Mouse (Mus musculus): ENCODE data around the gene Itch. TPM values are rescaled to one million over a fixed set of nuclear protein-coding genes. Genes with fewer than 3 reads are reported as not detected.
"Not testable (repeated sequence)": the region's sequence is repeated elsewhere in the genome, so short reads cannot be mapped to it uniquely, and the experiment has no call there.

Itch gene
- polyA plus RNA-seq, 1 experiment from 2014 or later, result 38.7 TPM

- H3K9ac ChIP-seq (ENCODE audit: low read depth, low read length), result no peak overlapping the region
- no peak for ATAC-seq (replicated peaks; ENCODE audit: low FRiP score)
- H3K27ac ChIP-seq (ENCODE audit: low read depth, low read length), result no peak overlapping the region
- no peaks in the 10 kb centered on the region for H3K27me3 ChIP-seq (replicated peaks; ENCODE audit: control insufficient read depth, insufficient read depth, low read length)
- H3K4me2 ChIP-seq, result peak overlapping the region; percentile 61
- H3K36me3 ChIP-seq (ENCODE audit: control insufficient read depth, insufficient read depth, low read length), result peaks cover 8% of the 10 kb centered on the region; the same call in 1 of the 2 replicates
- WGBS, result 56% methylated on average over 4 of the region's 4 CpGs
- no peak for DNase-seq (ENCODE audit: low spot score)
- peak overlapping the region; percentile 4; the same call in 1 of the 2 replicates for H3K4me3 ChIP-seq (ENCODE audit: low read depth, low read length)
- peaks cover 19% of the 10 kb centered on the region for H3K4me1 ChIP-seq (replicated peaks; ENCODE audit: control insufficient read depth, insufficient read depth, low read length)
- no peaks in the 10 kb centered on the region for H3K9me3 ChIP-seq (ENCODE audit: control insufficient read depth, low read length)
These were observed 1.8 kb downstream of the Itch start for GRCm38 (mm10) chr2:155135092-155135491.

- no peak overlapping the region for H3K27ac ChIP-seq (ENCODE audit: low read depth, low read length)
- no peaks in the 10 kb centered on the region for H3K9me3 ChIP-seq (ENCODE audit: control insufficient read depth, low read length)
- peaks cover 12% of the 10 kb centered on the region; the same call in 1 of the 2 replicates for H3K36me3 ChIP-seq (ENCODE audit: control insufficient read depth, insufficient read depth, low read length)
- no peak overlapping the region for H3K4me3 ChIP-seq (ENCODE audit: low read depth, low read length)
- no peak overlapping the region for H3K9ac ChIP-seq (ENCODE audit: low read depth, low read length)
- H3K4me1 ChIP-seq (replicated peaks; ENCODE audit: control insufficient read depth, insufficient read depth, low read length), result peaks cover 19% of the 10 kb centered on the region
- DNase-seq (ENCODE audit: low spot score) (no peak), ATAC-seq (replicated peaks; ENCODE audit: low FRiP score) (no peak)
- peak overlapping the region; percentile 61 for H3K4me2 ChIP-seq
- H3K27me3 ChIP-seq (replicated peaks; ENCODE audit: control insufficient read depth, insufficient read depth, low read length), result no peaks in the 10 kb centered on the region
- 55% methylated on average over 1 of the region's 1 CpGs for WGBS
These were observed 2.2 kb downstream of the Itch start for GRCm38 (mm10) chr2:155135534-155135933.

- 86% methylated on average over 5 of the region's 5 CpGs for WGBS
- no peak overlapping the region for H3K4me3 ChIP-seq (ENCODE audit: low read depth, low read length)
- ATAC-seq (replicated peaks; ENCODE audit: low FRiP score), result no peak
- no peak overlapping the region for H3K4me2 ChIP-seq
- no peak overlapping the region for H3K9ac ChIP-seq (ENCODE audit: low read depth, low read length)
- H3K9me3 ChIP-seq (ENCODE audit: control insufficient read depth, low read length), result no peaks in the 10 kb centered on the region
- peaks cover 4% of the 10 kb centered on the region for H3K4me1 ChIP-seq (replicated peaks; ENCODE audit: control insufficient read depth, insufficient read depth, low read length)
- no peak for DNase-seq (ENCODE audit: low spot score)
- no peak overlapping the region for H3K27ac ChIP-seq (ENCODE audit: low read depth, low read length)
- H3K36me3 ChIP-seq (ENCODE audit: control insufficient read depth, insufficient read depth, low read length), result peaks cover 28% of the 10 kb centered on the region
- no peaks in the 10 kb centered on the region for H3K27me3 ChIP-seq (replicated peaks; ENCODE audit: control insufficient read depth, insufficient read depth, low read length)
These were observed 7.7 kb downstream of the Itch start for GRCm38 (mm10) chr2:155140986-155141385.

- peaks cover 2% of the 10 kb centered on the region; the same call in 1 of the 2 replicates for H3K9me3 ChIP-seq (ENCODE audit: control insufficient read depth, low read length)
These were observed 8.8 kb downstream of the Itch start for GRCm38 (mm10) chr2:155142025-155142555.

GRCm38 (mm10) chr2:155149296-155149695 is 16.0 kb downstream of the Itch start:
- not testable (repeated sequence) for H3K9ac ChIP-seq (ENCODE audit: low read depth, low read length); H3K4me3 ChIP-seq (ENCODE audit: low read depth, low read length); H3K9me3 ChIP-seq (ENCODE audit: control insufficient read depth, low read length); ATAC-seq (replicated peaks; ENCODE audit: low FRiP score); H3K27me3 ChIP-seq (replicated peaks; ENCODE audit: control insufficient read depth, insufficient read depth, low read length); H3K4me1 ChIP-seq (replicated peaks; ENCODE audit: control insufficient read depth, insufficient read depth, low read length); DNase-seq (ENCODE audit: low spot score); H3K4me2 ChIP-seq; H3K27ac ChIP-seq (ENCODE audit: low read depth, low read length)
- peaks cover 24% of the 10 kb centered on the region for H3K36me3 ChIP-seq (ENCODE audit: control insufficient read depth, insufficient read depth, low read length)

More at GRCm38 (mm10) chr2:155142025-155142555, 8.8 kb downstream of the Itch start:
- H3K4me3 ChIP-seq (ENCODE audit: low read depth, low read length), result no peak overlapping the region
- no peaks in the 10 kb centered on the region for H3K4me1 ChIP-seq (replicated peaks; ENCODE audit: control insufficient read depth, insufficient read depth, low read length)
- H3K27me3 ChIP-seq (replicated peaks; ENCODE audit: control insufficient read depth, insufficient read depth, low read length), result no peaks in the 10 kb centered on the region
- no peak for ATAC-seq (replicated peaks; ENCODE audit: low FRiP score)
- H3K9ac ChIP-seq (ENCODE audit: low read depth, low read length), result no peak overlapping the region
- H3K4me2 ChIP-seq, result no peak overlapping the region
- DNase-seq (ENCODE audit: low spot score), result no peak
- H3K27ac ChIP-seq (ENCODE audit: low read depth, low read length), result no peak overlapping the region
- peaks cover 35% of the 10 kb centered on the region for H3K36me3 ChIP-seq (ENCODE audit: control insufficient read depth, insufficient read depth, low read length)

GRCm38 (mm10) chr2:155207419-155207818 is 74.1 kb downstream of the Itch start:
- no peaks in the 10 kb centered on the region for H3K27me3 ChIP-seq (replicated peaks; ENCODE audit: control insufficient read depth, insufficient read depth, low read length)
- DNase-seq (ENCODE audit: low spot score) (no peak), ATAC-seq (replicated peaks; ENCODE audit: low FRiP score) (no peak)
- H3K9ac ChIP-seq (ENCODE audit: low read depth, low read length), result no peak overlapping the region
- peaks cover 14% of the 10 kb centered on the region for H3K36me3 ChIP-seq (ENCODE audit: control insufficient read depth, insufficient read depth, low read length)
- H3K4me3 ChIP-seq (ENCODE audit: low read depth, low read length), result no peak overlapping the region
- H3K4me1 ChIP-seq (replicated peaks; ENCODE audit: control insufficient read depth, insufficient read depth, low read length), result no peaks in the 10 kb centered on the region
- H3K27ac ChIP-seq (ENCODE audit: low read depth, low read length), result no peak overlapping the region
- H3K4me2 ChIP-seq, result no peak overlapping the region
- WGBS, result 71% methylated on average over 2 of the region's 2 CpGs
- no peaks in the 10 kb centered on the region for H3K9me3 ChIP-seq (ENCODE audit: control insufficient read depth, low read length)

GRCm38 (mm10) chr2:155223145-155223544 is 89.8 kb downstream of the Itch start:
- no peaks in the 10 kb centered on the region for H3K4me1 ChIP-seq (replicated peaks; ENCODE audit: control insufficient read depth, insufficient read depth, low read length)
- H3K36me3 ChIP-seq (ENCODE audit: control insufficient read depth, insufficient read depth, low read length), result peaks cover 27% of the 10 kb centered on the region
- no peaks in the 10 kb centered on the region for H3K9me3 ChIP-seq (ENCODE audit: control insufficient read depth, low read length)
- 93% methylated on average over 2 of the region's 2 CpGs for WGBS
- H3K27me3 ChIP-seq (replicated peaks; ENCODE audit: control insufficient read depth, insufficient read depth, low read length), result no peaks in the 10 kb centered on the region
- H3K9ac ChIP-seq (ENCODE audit: low read depth, low read length), result no peak overlapping the region
- ATAC-seq (replicated peaks; ENCODE audit: low FRiP score) (no peak), DNase-seq (ENCODE audit: low spot score) (no peak)
- H3K27ac ChIP-seq (ENCODE audit: low read depth, low read length), result no peak overlapping the region
- no peak overlapping the region for H3K4me3 ChIP-seq (ENCODE audit: low read depth, low read length)
- H3K4me2 ChIP-seq, result no peak overlapping the region

GRCm38 (mm10) chr2:155224721-155225120 is 91.4 kb downstream of the Itch start:
- 91% methylated on average over 7 of the region's 7 CpGs for WGBS
- peaks cover 25% of the 10 kb centered on the region for H3K36me3 ChIP-seq (ENCODE audit: control insufficient read depth, insufficient read depth, low read length)

GRCm38 (mm10) chr2:155235746-155236361 is 102.5 kb downstream of the Itch start:
- peaks cover 14% of the 10 kb centered on the region for H3K4me1 ChIP-seq (replicated peaks; ENCODE audit: control insufficient read depth, insufficient read depth, low read length)
- no peaks in the 10 kb centered on the region for H3K9me3 ChIP-seq (ENCODE audit: control insufficient read depth, low read length)
- no peaks in the 10 kb centered on the region for H3K27me3 ChIP-seq (replicated peaks; ENCODE audit: control insufficient read depth, insufficient read depth, low read length)
- peak overlapping the region; percentile 35 for H3K27ac ChIP-seq (ENCODE audit: low read depth, low read length)
- ATAC-seq (replicated peaks; ENCODE audit: low FRiP score), result peak; percentile 85
- no peak for DNase-seq (ENCODE audit: low spot score)
- 11% methylated on average over 13 of the region's 13 CpGs for WGBS
- H3K4me3 ChIP-seq (ENCODE audit: low read depth, low read length), result peak overlapping the region; percentile 93
- 0 out of 2 replicates have a peak, but pooled peaks cover 2% of the 10 kb centered on the region for H3K36me3 ChIP-seq (ENCODE audit: control insufficient read depth, insufficient read depth, low read length)
- H3K4me2 ChIP-seq, result peak overlapping the region; percentile 90
- H3K9ac ChIP-seq (ENCODE audit: low read depth, low read length), result peak overlapping the region; percentile 77

More at GRCm38 (mm10) chr2:155224721-155225120, 91.4 kb downstream of the Itch start:
- ATAC-seq (replicated peaks; ENCODE audit: low FRiP score) (no peak), DNase-seq (ENCODE audit: low spot score) (no peak)
- no peaks in the 10 kb centered on the region for H3K9me3 ChIP-seq (ENCODE audit: control insufficient read depth, low read length)
- no peak overlapping the region for H3K4me2 ChIP-seq
- no peak overlapping the region for H3K9ac ChIP-seq (ENCODE audit: low read depth, low read length)
- no peaks in the 10 kb centered on the region for H3K27me3 ChIP-seq (replicated peaks; ENCODE audit: control insufficient read depth, insufficient read depth, low read length)
- H3K4me3 ChIP-seq (ENCODE audit: low read depth, low read length), result no peak overlapping the region
- no peaks in the 10 kb centered on the region for H3K4me1 ChIP-seq (replicated peaks; ENCODE audit: control insufficient read depth, insufficient read depth, low read length)
- no peak overlapping the region for H3K27ac ChIP-seq (ENCODE audit: low read depth, low read length)

Data from liver, embryonic 11.5 days (tissue).